Mouse (Mus musculus) forebrain, embryonic 14.5 days (tissue): ENCODE measurements around the gene Actr2. TPM values are rescaled to one million over a fixed set of nuclear protein-coding genes. Genes with fewer than 3 reads are reported as not detected.
"Not testable (repeated sequence)": the region's sequence is repeated elsewhere in the genome, so short reads cannot be mapped to it uniquely, and the experiment has no call there.

Source experiments
- ATAC-seq: fragments of 200-750 bp; cut with Nextera tagmentation; 2 replicates; pipeline ENCODE4 v1.8.0; 2017; ENCODE audit warnings: mild to moderate bottlenecking, moderate library complexity
- DNase-seq: peaks from one replicate; pipeline ENCODE4 v3.0.0-alpha.2; 2015; ENCODE audit warnings: low spot score
- H3K27ac ChIP-seq: fragments of 300-500 bp; sonication (generic); 2 replicates; pipeline ENCODE4 v1.5.1; 2014; ENCODE audit warnings: low read depth, mild to moderate bottlenecking, control low read depth, low read length, moderate library complexity
- H3K27me3 ChIP-seq: fragments of 300-500 bp; sonication (generic); replicated peaks from 2 replicates; pipeline ENCODE4 v1.6.1; 2014; ENCODE audit warnings: low read length, control low read depth, mixed read lengths; ENCODE audit not compliant: control insufficient read depth, insufficient read depth
- H3K36me3 ChIP-seq: fragments of 300-500 bp; sonication (generic); 2 replicates; pipeline ENCODE4 v1.6.1; 2014; ENCODE audit warnings: low read length, control low read depth; ENCODE audit not compliant: control insufficient read depth, insufficient read depth
- H3K4me1 ChIP-seq: fragments of 300-500 bp; sonication (generic); 2 replicates; pipeline ENCODE4 v1.6.1; 2014; ENCODE audit warnings: antibody characterized with exemption, low read length, control low read depth; ENCODE audit not compliant: control insufficient read depth, insufficient read depth
- H3K4me2 ChIP-seq: fragments of 300-500 bp; sonication (generic); 2 replicates; pipeline ENCODE4 v1.6.1; 2014; ENCODE audit warnings: mild to moderate bottlenecking, control low read depth, low read length
- H3K4me3 ChIP-seq: fragments of 300-500 bp; sonication (generic); 2 replicates; pipeline ENCODE4 v1.5.1; 2014; ENCODE audit warnings: low read depth, low read length, control low read depth
- H3K9ac ChIP-seq: fragments of 300-500 bp; sonication (generic); 2 replicates; pipeline ENCODE4 v1.6.1; 2014; ENCODE audit warnings: mild to moderate bottlenecking, low read length, control low read depth, moderate library complexity
- H3K9me3 ChIP-seq: fragments of 300-500 bp; sonication (generic); replicated peaks from 2 replicates; pipeline ENCODE4 v1.6.1; 2016; ENCODE audit warnings: low read length, control low read depth, mixed read lengths; ENCODE audit not compliant: control insufficient read depth
- WGBS: fragments of 180-500 bp; shearing (Covaris S2); extraction: QIAGEN DNeasy Blood & Tissue Kit; methylation state at CpG from one replicate; pipeline ENCODE4 v1.1.7; 2014; 5-methylcytosine and 5-hydroxymethylcytosine counted together
- polyA plus RNA-seq: library from polyadenylated mRNA; unstranded; fragments of >200 nt; fragmentation: Nextera tagmentation; extraction: Ambion mirVana; gene quantifications from 2 replicates; pipeline ENCODE4 v1.2.1, GENCODE M21; 2014

Actr2 gene
- polyA plus RNA-seq, 1 experiment from 2014 or later: 79.6 TPM

DNA sequence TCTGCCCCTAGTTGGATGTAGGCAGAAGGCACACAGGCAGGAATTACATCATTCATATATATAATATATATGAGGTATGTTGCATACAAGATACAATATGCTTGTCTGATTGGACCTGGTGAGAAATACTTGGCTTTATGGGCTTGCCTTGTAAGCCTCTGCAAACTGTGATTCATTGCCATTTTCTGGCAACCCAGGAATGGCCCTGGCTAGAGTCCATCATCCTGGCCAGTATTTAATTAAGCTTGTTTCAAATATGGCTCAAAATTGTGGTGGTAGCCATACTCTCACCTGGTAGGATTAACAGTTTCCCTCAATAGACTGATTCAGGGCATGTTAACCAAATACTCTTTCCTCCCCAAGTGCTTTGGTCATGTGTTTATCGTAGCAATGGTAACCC, 46.6 kb downstream of the Actr2 start:
- peaks cover 46% of the 10 kb centered on the region for H3K36me3 ChIP-seq
- H3K27me3 ChIP-seq: no peaks in the 10 kb centered on the region
- no peak for ATAC-seq
- no peak overlapping the region for H3K27ac ChIP-seq
- WGBS: 81% methylated on average over 1 of the region's 1 CpGs
- H3K4me2 ChIP-seq: no peak overlapping the region
- peaks cover 3% of the 10 kb centered on the region for H3K4me1 ChIP-seq
- H3K4me3 ChIP-seq: no peak overlapping the region
- H3K9me3 ChIP-seq: no peaks in the 10 kb centered on the region
- DNase-seq: no peak
- H3K9ac ChIP-seq: no peak overlapping the region

DNA sequence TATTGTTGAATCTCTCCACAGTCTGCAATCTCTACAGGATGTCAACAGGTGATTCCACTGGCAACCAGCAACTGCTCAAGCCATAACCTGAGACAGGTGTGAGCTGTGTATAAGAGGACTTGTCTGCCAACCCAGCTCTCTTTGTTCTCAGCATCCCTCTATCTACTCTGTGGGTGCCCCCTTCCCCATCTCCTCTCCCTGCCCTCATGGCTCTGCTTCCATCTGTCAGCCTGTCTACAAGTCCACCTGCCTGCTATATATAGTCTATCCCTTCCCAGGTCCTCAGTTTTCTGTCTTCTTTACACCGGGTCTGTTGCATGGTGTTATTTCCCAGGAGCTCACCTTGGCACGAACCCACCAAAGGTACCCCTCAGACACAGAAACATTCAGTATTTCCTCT, 47.8 kb downstream of the Actr2 start:
- Histone ChIP-seq H3K4me3 (no peak overlapping the region), H3K36me3 (peaks cover 43% of the 10 kb centered on the region), H3K4me2 (no peak overlapping the region), H3K4me1 (peaks cover 3% of the 10 kb centered on the region), H3K9ac (no peak overlapping the region), H3K9me3 (no peaks in the 10 kb centered on the region), H3K27ac (no peak overlapping the region), H3K27me3 (no peaks in the 10 kb centered on the region)
- no peak for ATAC-seq
- 95% methylated on average over 2 of the region's 2 CpGs for WGBS
- no peak for DNase-seq

GRCm38 (mm10) chr11:20064086-20064485, 48.6 kb downstream of the Actr2 start:
- not testable (repeated sequence) for H3K4me1 ChIP-seq, H3K9me3 ChIP-seq, H3K4me3 ChIP-seq, H3K4me2 ChIP-seq, DNase-seq, ATAC-seq, H3K27me3 ChIP-seq, H3K27ac ChIP-seq, H3K9ac ChIP-seq
- peaks cover 44% of the 10 kb centered on the region for H3K36me3 ChIP-seq
- 8% methylated on average over 2 of the region's 2 CpGs for WGBS

DNA sequence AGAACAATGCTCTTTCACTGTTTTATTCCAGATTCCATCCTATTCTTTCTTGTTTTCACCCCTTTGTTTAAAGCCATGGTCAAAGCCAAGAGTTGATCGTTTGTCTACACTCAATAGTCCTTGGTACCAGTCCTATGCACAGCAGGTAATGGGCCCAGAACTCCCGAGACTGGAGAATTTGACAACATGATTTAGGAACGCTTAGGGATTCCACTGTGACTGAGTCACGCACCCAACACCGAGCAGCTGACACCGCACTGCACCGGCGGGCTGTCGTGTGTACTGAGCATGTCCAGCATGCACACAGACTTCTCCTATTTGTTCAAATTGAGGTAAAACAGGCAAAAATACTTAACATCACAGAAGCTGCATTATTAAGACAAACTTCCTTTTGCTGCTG, 49.9 kb downstream of the Actr2 start:
- WGBS: 83% methylated on average over 9 of the region's 9 CpGs
- not testable (repeated sequence) for H3K4me2 ChIP-seq, H3K27me3 ChIP-seq, H3K9me3 ChIP-seq, DNase-seq, H3K27ac ChIP-seq, H3K9ac ChIP-seq, H3K4me3 ChIP-seq, H3K4me1 ChIP-seq, ATAC-seq
- peaks cover 42% of the 10 kb centered on the region for H3K36me3 ChIP-seq

DNA sequence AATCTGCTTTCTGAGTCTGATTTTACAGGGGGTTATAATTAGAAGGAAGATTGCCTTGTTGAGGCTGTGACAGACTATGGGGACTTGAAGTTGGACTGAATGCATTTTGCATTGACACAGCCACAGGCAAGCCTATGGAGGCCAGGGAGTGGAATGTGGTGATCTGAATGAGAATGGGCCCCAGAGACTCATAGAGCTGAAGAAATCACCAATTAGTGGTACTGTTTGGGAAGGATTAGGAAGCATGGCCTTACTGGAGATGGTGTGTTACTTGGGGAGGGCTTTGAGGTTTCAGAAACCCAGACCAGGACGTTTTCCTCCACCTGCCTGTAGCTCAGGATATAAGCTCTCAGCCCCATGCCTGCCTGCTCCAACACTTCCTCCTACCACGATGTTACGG, 53.0 kb downstream of the Actr2 start:
- Histone ChIP-seq H3K4me1 (peaks cover 3% of the 10 kb centered on the region), H3K9ac (no peak overlapping the region), H3K27ac (no peak overlapping the region), H3K27me3 (no peaks in the 10 kb centered on the region), H3K36me3 (peaks cover 41% of the 10 kb centered on the region), H3K9me3 (no peaks in the 10 kb centered on the region), H3K4me2 (no peak overlapping the region), H3K4me3 (no peak overlapping the region)
- DNase-seq (no peak), ATAC-seq (no peak)
- 65% methylated on average over 3 of the region's 3 CpGs for WGBS

GRCm38 (mm10) chr11:20057429-20057828, 55.3 kb downstream of the Actr2 start:
- Histone ChIP-seq H3K4me3 (no peak overlapping the region), H3K27me3 (no peaks in the 10 kb centered on the region), H3K9me3 (no peaks in the 10 kb centered on the region), H3K36me3 (peaks cover 33% of the 10 kb centered on the region), H3K4me1 (no peaks in the 10 kb centered on the region), H3K4me2 (no peak overlapping the region), H3K9ac (no peak overlapping the region), H3K27ac (no peak overlapping the region)
- ATAC-seq: no peak
- no peak for DNase-seq
- 88% methylated on average over 2 of the region's 2 CpGs for WGBS

DNA sequence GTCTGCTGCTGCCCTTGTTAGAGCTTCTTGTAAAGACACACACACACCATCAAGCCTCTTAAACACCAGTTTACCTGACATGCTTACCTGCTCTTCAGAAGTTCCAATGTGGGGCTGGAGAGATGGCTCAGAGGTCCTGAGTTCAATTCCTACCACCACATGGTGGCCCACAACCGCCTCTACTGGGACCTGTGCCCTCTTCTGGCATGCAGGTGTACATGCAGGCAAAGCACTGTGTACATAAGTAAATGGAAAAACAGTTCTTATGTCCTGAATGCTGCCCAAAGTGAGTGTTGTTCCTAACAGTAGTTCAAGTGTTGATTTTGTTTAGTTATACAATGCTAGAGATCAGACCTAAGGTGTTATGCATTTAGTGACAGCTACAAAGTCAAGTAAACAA, 56.5 kb downstream of the Actr2 start:
- peaks cover 29% of the 10 kb centered on the region for H3K36me3 ChIP-seq
- H3K4me3 ChIP-seq: no peak overlapping the region
- H3K4me1 ChIP-seq: no peaks in the 10 kb centered on the region
- no peak overlapping the region for H3K27ac ChIP-seq
- H3K4me2 ChIP-seq: no peak overlapping the region
- 89% methylated on average over 1 of the region's 1 CpGs for WGBS
- no peak overlapping the region for H3K9ac ChIP-seq
- no peaks in the 10 kb centered on the region for H3K27me3 ChIP-seq
- DNase-seq (no peak), ATAC-seq (no peak)
- H3K9me3 ChIP-seq: no peaks in the 10 kb centered on the region

DNA sequence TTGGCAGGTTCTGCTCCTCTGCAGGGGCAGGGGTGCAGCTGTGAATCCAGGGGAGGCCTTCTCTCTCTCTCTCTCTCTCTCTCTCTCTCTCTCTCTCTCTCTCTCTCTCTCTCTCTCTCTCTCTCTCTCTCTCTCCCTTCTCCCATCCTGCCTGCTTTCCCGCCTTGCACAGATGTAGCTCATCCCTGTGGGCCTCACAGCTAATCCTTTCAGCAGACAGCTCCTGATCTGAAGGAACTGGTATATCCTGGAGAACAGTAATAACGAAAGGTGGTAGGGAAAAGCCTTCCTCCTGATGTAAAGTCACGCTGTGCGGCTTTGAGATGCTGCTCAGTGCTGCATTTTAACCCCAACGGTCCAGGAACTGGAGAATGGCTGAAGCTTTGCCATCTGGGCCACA, 58.1 kb downstream of the Actr2 start:
- DNase-seq (no peak), ATAC-seq (no peak)
- no peak overlapping the region for H3K27ac ChIP-seq
- peaks cover 20% of the 10 kb centered on the region for H3K36me3 ChIP-seq
- WGBS: 49% methylated on average over 5 of the region's 5 CpGs
- H3K9me3 ChIP-seq: no peaks in the 10 kb centered on the region
- no peak overlapping the region for H3K9ac ChIP-seq
- H3K27me3 ChIP-seq: no peaks in the 10 kb centered on the region
- no peaks in the 10 kb centered on the region for H3K4me1 ChIP-seq
- no peak overlapping the region for H3K4me3 ChIP-seq
- no peak overlapping the region for H3K4me2 ChIP-seq

DNA sequence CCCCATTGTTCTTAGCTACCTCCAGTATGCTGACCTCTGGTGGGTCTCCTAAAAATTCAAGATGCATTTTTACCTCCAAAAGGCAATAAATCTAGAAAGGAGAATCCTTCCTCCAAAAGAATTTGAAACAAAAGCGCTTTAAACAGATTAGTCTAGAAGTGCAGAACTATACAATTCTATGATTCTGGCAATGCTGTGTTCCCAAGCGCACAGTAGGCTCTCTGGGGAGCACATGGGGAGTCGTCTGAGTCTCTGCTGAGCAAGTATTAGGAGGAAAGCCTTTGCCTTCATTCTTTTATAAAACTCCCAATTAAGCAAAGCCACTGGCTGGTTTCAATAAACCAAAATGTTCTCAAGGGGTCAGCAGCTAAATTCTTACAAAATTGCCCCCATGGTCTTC, 58.8 kb downstream of the Actr2 start:
- Histone ChIP-seq H3K27me3 (no peaks in the 10 kb centered on the region), H3K4me3 (no peak overlapping the region), H3K4me1 (no peaks in the 10 kb centered on the region), H3K9me3 (no peaks in the 10 kb centered on the region), H3K4me2 (no peak overlapping the region), H3K9ac (no peak overlapping the region), H3K27ac (no peak overlapping the region), H3K36me3 (peaks cover 14% of the 10 kb centered on the region)
- 78% methylated on average over 3 of the region's 3 CpGs for WGBS
- DNase-seq (no peak), ATAC-seq (no peak)
